Mouse (Mus musculus): ENCODE measurements around the gene Stxbp1.
"Not testable (repeated sequence)": the region's sequence is repeated elsewhere in the genome, so short reads cannot be mapped to it uniquely, and the experiment has no call there.

Stxbp1 gene

DNA sequence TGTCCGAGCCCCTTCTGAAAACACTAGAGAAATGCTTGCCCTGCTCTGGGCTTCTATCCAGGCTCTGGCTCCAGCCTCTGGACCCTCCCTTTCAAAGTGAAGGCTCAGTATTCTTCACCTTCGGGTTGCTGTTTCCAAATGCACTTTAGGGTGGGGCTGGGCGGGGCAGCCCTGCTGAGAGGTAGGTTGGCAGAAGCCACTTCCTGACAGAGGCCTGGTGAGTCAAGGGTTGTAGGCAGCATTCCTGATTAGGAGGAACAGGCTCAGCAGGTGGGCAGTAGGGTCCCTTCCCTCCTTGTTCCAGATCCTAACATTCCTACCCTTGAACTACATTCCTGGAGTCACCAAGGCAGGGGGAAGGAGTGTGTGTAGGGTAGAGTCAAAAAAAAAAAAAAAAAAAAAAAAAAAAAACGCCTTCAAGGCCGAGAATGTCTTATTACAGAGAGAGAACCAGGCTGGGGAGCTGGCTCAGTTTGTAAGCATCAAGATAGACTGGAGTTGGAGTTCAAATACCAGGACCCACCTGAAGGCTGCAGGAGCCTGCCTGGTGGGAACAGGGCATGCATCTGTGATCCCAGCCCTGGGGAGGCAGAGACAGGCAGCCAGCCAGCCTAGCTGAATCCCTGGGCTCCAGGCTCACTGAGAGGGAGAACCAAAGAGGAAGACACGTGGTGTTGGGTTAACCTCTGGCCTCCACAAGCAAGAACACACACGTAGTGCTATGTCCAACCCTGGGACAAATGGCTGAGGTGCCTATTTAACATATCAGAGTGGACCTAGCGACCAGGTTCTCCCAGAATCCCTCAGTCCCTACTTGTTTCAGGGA lies 23.4 kb upstream of the Stxbp1 start:
- DNase-seq = no peak

DNA sequence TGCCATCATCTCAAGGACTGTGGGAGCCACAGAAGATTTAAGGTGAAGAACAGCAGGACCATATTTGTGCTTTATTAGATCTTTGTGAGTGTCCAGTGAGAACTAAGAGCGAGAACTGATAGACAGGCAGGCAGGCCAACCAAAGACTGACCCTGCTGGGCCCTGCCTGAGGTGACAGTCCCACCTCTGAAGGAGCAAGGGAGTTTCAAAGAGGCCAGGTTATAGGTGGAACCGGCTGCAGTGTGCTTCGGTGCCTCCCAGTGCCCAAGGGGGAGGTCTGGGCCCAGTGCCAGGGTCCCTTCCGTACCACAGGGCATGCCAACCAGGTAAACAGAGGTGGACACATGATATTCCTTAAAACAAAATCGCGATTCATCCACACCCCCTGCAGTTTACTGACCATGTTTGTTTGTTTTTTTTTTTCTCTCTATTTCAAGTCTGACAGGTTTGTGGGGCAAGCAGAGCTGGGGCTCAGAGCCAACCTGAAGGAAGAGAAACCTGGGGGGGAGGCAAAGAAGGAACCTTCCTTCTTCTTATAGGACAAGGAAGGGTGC lies 22.8 kb upstream of the Stxbp1 start:
- DNase-seq = no peak

GRCm38 (mm10) chr2:32867354-32867753 lies 20.3 kb upstream of the Stxbp1 start:
- DNase-seq = no peak

GRCm38 (mm10) chr2:32864755-32865154 lies 17.7 kb upstream of the Stxbp1 start:
- DNase-seq = no peak

- DNase-seq = no peak
Measured at GRCm38 (mm10) chr2:32863317-32863716, 16.3 kb upstream of the Stxbp1 start.

DNA sequence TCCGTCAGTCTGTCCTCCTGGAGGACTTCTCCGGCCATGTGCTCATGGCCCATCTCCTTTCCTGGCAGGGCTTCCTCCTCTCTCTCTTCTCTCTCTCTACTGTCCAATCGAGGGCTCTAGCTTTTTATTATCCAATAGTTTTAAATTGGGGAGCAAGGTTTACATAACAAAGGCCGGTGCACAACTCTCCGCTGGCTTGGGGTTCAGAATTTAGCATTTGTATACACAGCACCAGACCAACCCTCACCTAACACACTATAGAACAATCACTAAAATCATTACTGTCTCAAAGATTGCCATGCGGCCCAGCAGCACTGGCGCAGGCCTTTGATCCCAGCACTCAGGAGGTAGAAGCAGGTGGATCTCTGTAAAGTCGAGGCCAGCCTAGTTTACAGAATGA lies 13.8 kb upstream of the Stxbp1 start:
- no peak for DNase-seq

DNA sequence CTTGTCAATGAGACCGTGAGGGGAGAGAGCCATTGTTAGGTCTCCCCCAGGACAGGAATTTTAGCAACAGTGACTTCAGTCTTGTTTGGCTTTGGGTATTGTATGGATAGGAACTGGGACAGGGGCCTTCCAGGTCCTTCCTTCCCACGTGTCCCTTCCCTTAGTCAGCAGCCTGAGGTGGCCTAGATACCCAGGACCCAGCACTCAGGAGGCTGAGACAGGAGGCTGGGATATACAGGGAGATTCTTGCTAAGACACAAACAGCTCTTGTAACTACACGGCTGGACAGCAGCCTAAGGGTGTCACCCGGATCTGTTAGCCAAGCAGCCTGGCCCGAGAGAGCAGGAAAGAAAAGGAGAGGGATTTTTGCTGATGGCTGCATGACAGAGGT lies 12.6 kb upstream of the Stxbp1 start:
- DNase-seq = no peak

DNA sequence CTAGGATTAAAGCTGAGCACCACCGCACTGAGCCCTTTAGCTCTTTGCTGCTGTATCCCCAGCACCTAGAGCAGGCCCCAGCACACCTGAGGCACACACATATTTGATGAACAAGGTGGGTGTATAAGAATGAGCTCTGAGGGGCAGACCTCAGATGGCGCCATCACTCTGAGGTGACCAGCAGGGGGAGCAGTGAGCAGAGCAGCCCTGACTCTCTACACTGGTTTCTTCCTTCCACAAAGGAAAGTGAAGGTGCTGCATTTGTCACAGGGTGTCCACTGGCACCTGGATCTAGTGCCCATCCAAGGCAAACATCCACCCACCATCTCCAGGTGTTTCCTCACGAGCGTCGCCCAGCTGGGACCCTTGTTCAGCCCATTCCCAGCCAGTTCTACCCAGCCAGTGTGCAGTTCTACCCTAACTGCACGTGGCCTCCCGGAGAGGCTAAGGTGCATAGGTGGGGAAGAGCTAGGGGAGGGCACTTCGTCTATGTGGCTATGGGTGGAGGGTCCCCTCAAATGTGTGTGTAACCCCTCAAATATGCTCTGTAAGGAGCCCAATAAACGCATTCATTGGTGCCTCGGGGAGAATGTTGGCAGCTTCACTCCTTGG lies 12.1 kb upstream of the Stxbp1 start:
- DNase-seq = peak; percentile 63

DNA sequence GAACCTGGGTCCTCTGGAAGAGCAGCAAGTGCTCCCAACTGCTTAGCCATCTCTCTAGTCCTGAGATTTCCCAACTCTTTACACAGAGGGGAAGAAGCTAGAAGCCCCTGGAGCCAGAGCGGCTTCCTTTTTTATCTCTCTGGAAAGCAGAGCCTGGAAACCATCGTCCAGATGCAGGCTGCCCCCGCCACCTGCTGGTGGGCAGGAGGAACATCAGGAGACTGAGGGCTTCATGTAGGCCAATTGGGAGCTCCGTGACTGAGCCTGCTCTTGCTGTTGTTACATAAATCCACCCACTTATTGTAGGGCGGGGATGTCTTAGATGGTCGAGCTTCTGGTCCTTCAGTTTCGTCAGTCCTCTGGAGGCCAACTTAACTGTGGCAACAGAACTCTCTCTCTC lies 10.5 kb upstream of the Stxbp1 start:
- peak; percentile 73 to 74 for DNase-seq

GRCm38 (mm10) chr2:32855790-32856465 lies 8.9 kb upstream of the Stxbp1 start:
- DNase-seq = no peak

DNA sequence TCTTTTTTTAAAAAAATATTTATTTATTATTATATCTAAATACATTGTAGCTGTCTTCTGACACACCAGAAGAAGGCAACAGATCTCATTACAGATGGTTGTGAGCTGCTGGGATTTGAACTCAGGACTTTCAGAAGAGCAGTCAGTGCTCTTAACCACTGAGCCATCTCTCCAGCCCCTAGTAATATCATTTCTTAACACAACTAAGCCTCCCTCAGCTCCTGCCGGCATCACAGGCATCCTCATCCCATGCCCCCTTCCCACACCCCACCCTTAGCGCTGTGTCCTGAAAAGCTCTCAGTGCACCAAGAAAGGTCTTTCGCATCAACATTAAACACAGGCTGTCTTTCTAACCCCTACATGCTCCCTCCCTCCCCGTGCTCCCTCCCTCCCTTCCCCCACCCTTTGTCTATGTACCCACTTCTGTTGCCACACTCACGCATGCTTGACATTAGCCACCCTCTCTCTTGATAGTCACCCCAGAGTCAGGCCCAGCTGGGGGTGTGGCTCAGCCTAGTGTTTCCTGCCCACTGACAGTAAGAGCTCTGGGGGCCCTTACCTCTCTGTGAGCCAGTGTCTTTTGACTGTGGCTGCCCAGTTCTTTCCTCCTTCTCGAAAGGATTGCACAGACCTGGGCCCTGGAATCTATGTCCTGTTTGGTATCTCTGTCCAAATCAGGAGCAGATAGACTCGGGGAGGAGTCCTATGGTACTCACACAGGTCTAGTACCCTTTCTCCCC lies 8.2 kb upstream of the Stxbp1 start:
- no peak for DNase-seq

DNA sequence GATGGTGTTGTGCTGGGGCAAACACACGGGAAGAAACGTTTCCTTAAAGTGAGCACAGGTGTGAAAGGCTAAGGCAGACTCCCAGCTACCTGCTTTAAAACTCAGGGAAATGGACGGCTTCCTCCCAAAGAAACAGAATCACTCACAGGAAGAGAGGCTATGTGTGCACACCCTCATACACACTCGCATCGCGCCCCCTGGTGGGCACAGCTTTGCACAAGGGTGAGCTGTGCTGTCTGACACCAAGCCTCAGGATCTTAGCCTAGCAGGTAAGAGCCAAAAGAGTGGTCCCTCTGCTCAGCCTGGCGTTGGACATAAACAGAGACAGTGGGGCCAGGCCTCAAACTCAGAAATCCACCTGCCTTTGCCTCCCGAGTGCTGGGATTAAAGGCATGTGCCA lies 7.2 kb upstream of the Stxbp1 start:
- DNase-seq = peak; percentile 89 to 91

- not testable (repeated sequence) for DNase-seq
Measured at GRCm38 (mm10) chr2:32853716-32854115, 6.7 kb upstream of the Stxbp1 start.

DNA sequence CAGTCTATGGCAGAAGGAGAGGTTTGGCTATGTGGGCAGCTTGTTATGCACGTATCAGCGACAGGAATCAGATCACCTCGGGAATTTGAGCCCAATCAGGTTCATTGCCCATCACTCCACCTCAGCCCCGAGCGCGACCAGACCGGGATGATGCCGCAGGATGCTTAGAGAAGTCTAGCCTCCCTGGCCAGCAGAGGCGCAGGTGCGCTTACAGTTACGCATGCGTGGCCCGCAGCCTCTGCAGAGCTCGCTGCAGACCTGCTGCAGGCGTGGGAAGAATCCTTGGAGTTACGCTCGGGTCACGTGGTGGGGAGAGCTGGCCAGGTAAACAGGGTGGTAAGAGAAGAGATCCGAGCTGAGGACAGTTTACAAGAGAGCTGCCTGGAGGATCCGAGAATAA lies 5.1 kb upstream of the Stxbp1 start:
- peak; percentile 48 to 65 for DNase-seq

DNA sequence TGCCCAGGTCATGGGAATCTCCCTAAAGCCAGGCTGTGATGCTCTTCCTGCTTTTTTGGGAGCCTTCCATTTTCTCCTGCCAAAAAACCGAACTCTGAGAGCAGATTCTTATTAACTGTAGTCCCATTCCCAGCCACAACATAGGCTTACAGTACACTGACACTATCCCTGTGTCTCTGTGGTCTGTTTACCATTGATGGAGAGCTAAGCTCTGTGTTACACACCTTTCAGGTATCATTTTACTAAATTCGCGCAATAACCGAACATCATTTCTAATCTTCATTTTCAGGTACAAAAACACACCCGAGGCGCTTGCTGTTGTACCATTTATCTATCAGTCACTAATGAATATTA lies 400 bp upstream of the Stxbp1 start:
- no peak for DNase-seq

DNA sequence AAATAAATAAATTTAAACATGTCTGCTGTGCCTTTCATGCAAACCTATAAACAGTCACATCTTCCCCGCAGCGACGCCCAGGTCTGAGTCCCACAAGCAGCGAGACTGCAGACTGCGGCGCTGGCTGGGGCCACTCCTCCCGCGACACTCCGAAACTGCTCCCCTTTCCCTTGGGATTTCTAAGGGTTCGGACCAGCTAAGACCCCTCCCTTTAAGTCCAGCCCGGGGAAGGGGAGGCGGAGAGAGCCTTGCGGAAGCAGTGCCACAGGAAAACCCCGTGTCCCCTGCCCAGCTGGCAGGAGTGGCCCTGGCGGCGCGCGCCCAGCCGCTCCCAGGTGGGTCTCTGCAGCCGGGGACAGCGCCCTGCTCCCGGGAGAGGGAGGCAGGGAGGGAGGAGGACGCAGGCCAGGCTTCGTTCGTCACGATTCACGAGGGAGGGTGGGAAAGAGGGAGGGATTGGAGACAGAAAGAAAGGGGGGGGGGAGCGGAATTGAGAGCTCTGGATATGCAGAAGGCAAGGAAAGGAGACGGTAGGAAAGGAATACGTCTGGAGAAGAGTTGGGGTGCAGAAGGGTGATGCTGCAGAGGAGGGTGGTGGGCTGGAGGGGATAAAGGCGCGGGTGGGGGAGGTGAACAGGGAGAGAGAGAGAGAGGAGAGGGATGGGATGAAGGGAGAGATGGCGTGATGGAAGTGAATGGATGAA lies 792 bp downstream of the Stxbp1 start:
- DNase-seq = peak; percentile 23 to 41

- DNase-seq = no peak
Measured at GRCm38 (mm10) chr2:32845572-32846100, 1.4 kb downstream of the Stxbp1 start.

- peak in 1 of 2 experiments; percentile 17 for DNase-seq
Measured at GRCm38 (mm10) chr2:32842558-32842957, 4.5 kb downstream of the Stxbp1 start.

GRCm38 (mm10) chr2:32841099-32841498 lies 5.9 kb downstream of the Stxbp1 start:
- no peak for DNase-seq

GRCm38 (mm10) chr2:32839261-32839660 lies 7.8 kb downstream of the Stxbp1 start:
- DNase-seq = no peak

- DNase-seq = no peak
Measured at GRCm38 (mm10) chr2:32838147-32838884, 8.7 kb downstream of the Stxbp1 start.

Measured in thymus, postnatal 36 days (tissue).